12 mouse cellular contexts compared by ENCODE assay signal in genomic region chr14:47000096-47000736, GRCm38 (mm10).
DNase-seq lines count a peak whose midpoint lies in the region; ATAC-seq and TF ChIP-seq lines count a peak whose summit lies in the region.
"Had no signal": no experiment of that assay in that cellular context is flagged by ENCODE, and none has a peak within 500 bp of the region (broad histone marks: within the 10 kb centered on the region; RNA-seq: fewer than 3 reads in every experiment).

No protein-coding gene starts in this region.

- peak; percentile 59 for DNase-seq in gastrocnemius, adult 2 months
- DNase-seq in gastrocnemius, postnatal 36 days, result no peak
- DNase-seq in layer of hippocampus, adult 2 months (ENCODE audit: low spot score in 2 of 2), result no peak
- DNase-seq in layer of hippocampus, adult 8-10 months (ENCODE audit: low spot score in 2 of 2), result no peak
- peak; percentile 34 for DNase-seq in kidney, postnatal 14 days
- DNase-seq in T-cell, adult 2 months (ENCODE audit: low spot score), result no peak
- DNase-seq: layer of hippocampus, postnatal 36 days; right cerebral cortex, postnatal 14 days had no signal

- H3K4me1 ChIP-seq in brown adipose tissue, adult 24 weeks (ENCODE audit: control insufficient read depth, insufficient read depth, insufficient read length, low read length), result no peaks in the 10 kb centered on the region; the same call in 1 of the 2 replicates
- H3K4me1 ChIP-seq: neural tube, embryonic 12.5 days had no signal

- intact Hi-C loops in gastrocnemius, adult 2 months (cut with DNase I), result loop anchor here (1.0 to 10.0 kb wide), 4 partner anchors 33 to 255 kb away; partner anchors contain the start of gene Gch1
- intact Hi-C loops in gastrocnemius, postnatal 36 days (cut with DNase I), result loop anchor here (5.0 kb wide), 1 partner anchor 87 kb away; no protein-coding TSS in a partner anchor

- TF ChIP-seq CTCF in gastrocnemius, adult 2 months (IDR thresholded peaks at IDR 0.05), result no peak
- TF ChIP-seq CTCF in layer of hippocampus, adult 2 months (conservative IDR thresholded peaks at IDR 0.05), result no peak

- peak overlapping the region; percentile 91 for H3K27ac ChIP-seq in gastrocnemius, adult 2 months
- peak overlapping the region; percentile 64; the same call in 1 of the 2 replicates for H3K27ac ChIP-seq in layer of hippocampus, adult 2 months
- peak overlapping the region; percentile 48; the same call in 1 of the 2 replicates for H3K27ac ChIP-seq in brown adipose tissue, adult 24 weeks (replicated peaks; ENCODE audit: low read depth, low read length)
- H3K27ac ChIP-seq: limb, embryonic 13.5 days; neural tube, embryonic 12.5 days had no signal

- no peak for ATAC-seq in cerebellum, adult (ENCODE audit: insufficient number of reproducible peaks, low FRiP score, low TSS enrichment)

- peak overlapping the region; percentile 62 for H3K4me3 ChIP-seq in gastrocnemius, adult 2 months
- H3K4me3 ChIP-seq in layer of hippocampus, adult 2 months, result no peak overlapping the region
- peak overlapping the region; percentile 47 for H3K4me3 ChIP-seq in brown adipose tissue, adult 24 weeks (ENCODE audit: insufficient read depth, low read depth, low read length)
- H3K4me3 ChIP-seq: limb, embryonic 13.5 days; neural tube, embryonic 12.5 days had no signal

Comparison
In these comparisons a context has a peak if more than half of its experiments do, and no peak if none do; other contexts are left out.
1. DNase-seq: peak in gastrocnemius, adult 2 months (single experiment) and kidney, postnatal 14 days (single experiment); none in gastrocnemius, postnatal 36 days (0 of 2), layer of hippocampus, adult 2 months (0 of 2), layer of hippocampus, adult 8-10 months (0 of 2) and T-cell, adult 2 months (single experiment).
2. Peak in every context shown above with its lines, with median percentiles within 50 percentile points of each other: H3K27ac ChIP-seq.